Mouse (Mus musculus) brain, adult 2 months (tissue): ENCODE data around the gene Clgn.

Experiments used
- DNase-seq: peaks from one replicate; pipeline ENCODE4 v3.0.0; 2011; ENCODE audit warnings: low read depth, low spot score

Gene Clgn

GRCm38 (mm10) chr8:83389316-83390005, at the start of gene Clgn:
TSS of gene Clgn (plus strand) at chr8:83389867.
- DNase-seq: peak; percentile 86

DNA sequence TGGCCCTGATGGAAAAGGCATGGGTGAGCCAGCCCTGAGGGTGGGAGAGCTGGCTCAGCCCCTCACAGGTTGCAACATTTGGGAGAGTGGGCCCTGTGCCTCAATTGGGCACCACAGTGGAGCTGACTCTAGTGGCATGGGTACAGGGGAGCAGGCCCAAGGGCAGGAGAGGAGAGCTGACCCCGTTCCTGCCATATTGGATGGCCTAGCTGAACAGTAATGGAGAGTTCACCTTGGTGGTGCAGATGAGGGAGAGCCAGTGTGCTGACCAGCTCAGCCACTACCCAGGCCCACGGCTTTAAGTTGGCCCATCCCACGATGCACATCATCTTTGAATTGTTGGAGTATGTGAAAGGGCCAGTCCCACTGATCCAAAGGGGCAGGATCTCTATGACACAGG, 47.6 kb upstream of the Clgn start:
- no peak for DNase-seq

GRCm38 (mm10) chr8:83342693-83343092, 47.0 kb upstream of the Clgn start:
- peak; percentile 48 for DNase-seq

- no peak for DNase-seq
Measured at GRCm38 (mm10) chr8:83348263-83348662, 41.4 kb upstream of the Clgn start, which contains the start of gene Mgat4d. TSS of gene Mgat4d (plus strand) at chr8:83348471.

GRCm38 (mm10) chr8:83351315-83351714, 38.4 kb upstream of the Clgn start:
- DNase-seq: no peak

DNA sequence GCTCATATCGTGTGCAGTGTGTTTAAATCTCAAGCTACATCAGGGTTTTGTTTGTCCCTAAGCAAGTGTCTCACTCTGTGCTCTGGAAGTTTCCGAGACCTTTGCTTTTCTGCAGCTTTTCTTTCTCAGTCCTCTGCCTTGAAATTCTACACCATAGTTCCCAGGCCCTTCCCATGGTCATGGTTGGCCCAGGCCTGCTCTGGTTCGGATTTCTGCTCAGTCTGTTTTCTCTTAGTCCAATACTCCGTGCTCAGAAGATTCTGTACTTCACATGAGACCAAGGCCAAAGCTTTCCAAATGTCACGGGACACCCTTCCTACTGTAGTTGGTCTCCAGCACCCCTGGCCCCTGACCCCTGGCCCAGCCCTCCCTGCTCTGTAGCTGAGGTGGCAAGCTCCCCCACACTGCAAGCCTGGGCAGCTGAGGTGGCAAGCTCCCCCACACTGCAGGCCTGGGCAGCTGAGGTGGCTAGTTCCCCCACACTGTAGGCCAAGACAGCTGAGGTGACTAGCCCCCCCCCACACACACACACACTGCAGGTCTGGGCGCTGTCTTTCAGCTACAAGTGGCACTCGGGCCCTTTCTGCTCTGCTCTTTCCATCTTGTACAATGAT, 26.4 kb upstream of the Clgn start:
- no peak for DNase-seq

GRCm38 (mm10) chr8:83377231-83377630, 12.4 kb upstream of the Clgn start:
- DNase-seq: no peak

DNA sequence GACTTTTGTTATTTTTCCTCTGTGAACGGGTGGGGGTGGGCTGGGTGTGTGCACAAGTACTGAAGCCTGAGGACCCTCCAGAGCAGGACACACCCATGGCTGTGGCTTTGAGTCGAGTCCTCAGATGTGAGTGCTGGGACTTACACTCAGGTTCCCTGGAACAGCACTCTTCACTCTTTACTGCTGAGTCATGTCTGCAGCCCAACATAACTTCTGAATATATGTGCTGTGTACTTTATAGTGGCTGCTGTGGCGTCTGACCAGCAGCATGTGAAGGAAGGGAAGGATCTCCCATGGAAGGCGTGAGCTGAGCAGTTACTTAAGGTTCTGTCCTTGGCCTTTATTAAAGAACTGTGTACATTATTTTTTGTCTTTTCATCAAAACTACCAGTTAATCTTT, 9.5 kb upstream of the Clgn start:
- no peak for DNase-seq

DNA sequence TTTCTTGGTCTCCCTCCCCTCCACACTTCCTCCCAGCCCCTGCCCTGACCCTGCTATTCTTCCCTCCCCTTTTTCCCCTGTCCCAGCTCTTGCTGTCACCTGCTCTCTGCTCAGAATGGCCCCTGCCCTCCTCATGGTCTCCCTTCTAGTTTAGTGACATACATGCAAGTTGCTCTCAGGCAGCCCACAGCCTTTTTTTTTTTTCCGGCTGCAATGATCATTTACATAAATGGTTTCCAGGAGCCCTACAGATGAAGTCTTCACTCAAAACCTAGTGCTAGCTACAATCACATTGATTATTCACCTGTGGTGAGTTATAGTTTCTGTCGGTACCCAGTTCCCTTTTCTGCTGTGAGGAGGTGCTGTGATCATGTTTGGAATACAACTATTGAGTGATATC, 8.7 kb upstream of the Clgn start:
- DNase-seq: no peak

- no peak for DNase-seq
Measured at GRCm38 (mm10) chr8:83382850-83383249, 6.8 kb upstream of the Clgn start.

DNA sequence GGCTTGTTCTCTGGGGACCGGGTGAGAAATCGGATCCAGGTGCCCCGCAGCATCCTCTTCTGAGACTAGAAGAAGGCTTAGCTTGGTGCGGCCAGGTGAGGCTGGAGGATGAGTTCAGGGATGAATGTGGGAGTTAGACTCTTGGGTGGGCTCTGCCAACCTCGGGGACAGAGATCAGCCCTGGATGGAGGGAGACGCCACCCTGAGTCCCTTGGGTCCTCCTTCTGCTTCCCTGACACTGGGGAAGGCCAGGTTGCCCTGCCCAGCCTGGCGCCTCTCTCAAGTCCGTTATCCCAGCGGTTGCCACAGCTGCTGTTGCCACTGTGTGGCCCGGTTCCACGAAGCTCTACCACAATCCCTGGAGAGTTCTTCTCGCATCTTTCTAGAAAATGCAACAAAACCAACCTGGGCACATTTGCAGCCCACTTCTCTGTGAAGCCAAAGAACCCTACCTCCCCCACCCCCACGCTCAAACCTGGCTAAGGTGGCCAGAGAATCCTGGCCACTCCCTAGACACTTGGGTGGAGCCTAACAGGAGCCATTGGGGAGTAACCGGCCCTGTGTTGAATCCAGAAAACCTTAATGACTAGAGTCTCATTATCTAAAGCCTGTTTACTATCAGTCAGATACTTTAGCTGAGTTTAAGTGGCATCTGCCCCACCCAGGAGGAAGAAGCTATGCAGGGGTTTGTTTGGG, 487 bp downstream of the Clgn start:
- DNase-seq: no peak

GRCm38 (mm10) chr8:83392521-83392920, 2.9 kb downstream of the Clgn start:
- DNase-seq: no peak

GRCm38 (mm10) chr8:83394325-83394724, 4.7 kb downstream of the Clgn start:
- no peak for DNase-seq

DNA sequence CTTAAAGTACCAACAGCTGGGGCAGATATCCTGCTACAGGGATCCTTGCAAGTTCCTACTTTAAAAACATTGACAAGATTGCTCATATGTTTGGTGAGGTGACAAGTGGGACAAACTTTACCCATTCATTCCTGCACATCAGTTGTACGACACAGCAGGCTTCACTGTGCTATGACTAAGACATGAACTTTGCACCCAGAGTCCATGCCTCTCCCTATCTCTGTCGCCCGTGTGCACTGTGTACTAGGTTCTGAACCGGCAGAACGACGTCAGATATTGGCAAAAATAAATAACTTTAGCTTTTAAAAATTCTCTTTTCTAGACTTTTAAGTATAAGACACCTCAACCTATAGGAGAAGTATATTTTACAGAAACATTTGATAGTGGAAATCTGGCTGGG, 7.0 kb downstream of the Clgn start:
- DNase-seq: no peak

GRCm38 (mm10) chr8:83397726-83398125, 8.1 kb downstream of the Clgn start:
- DNase-seq: no peak

DNA sequence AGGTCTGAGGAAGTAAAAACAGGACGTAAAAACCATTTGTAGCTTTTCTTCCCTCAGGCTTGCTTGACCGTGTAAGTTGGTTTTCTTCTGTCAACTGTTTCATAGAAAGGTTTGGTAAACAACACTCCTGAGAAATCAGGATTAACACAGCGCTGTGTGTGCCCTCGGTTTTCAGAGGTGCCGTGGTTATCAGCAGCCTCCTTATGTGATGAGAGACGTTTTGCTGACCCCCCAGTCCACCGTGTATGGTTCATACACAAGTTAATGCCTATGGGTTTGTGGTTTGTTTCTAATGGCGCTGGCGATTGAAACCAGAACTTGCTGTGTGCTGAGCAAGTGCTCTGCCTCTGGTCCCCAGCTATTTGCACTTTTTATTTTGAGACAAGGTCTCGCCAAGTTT, 15.9 kb downstream of the Clgn start:
- no peak for DNase-seq

DNA sequence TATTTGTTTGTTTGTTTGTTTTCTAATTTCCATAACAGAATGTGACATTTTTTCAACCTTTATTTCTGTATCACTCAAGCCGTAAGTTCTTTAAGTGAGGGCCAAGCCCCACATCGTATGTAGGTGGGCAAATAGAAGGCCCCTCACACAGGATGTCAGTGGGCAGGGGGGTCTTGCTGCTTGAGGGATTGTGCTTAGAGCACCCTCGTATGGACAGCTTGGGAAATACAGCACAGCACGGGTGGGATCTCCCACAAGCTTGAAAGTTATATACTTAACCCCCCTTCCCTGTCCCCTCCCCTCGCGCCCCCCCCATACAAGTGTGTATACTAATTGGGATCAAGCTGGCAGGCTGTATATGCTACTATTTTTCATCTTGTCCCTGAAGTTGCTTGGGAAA, 17.2 kb downstream of the Clgn start:
- DNase-seq: no peak

GRCm38 (mm10) chr8:83408496-83408895, 18.8 kb downstream of the Clgn start:
- no peak for DNase-seq

DNA sequence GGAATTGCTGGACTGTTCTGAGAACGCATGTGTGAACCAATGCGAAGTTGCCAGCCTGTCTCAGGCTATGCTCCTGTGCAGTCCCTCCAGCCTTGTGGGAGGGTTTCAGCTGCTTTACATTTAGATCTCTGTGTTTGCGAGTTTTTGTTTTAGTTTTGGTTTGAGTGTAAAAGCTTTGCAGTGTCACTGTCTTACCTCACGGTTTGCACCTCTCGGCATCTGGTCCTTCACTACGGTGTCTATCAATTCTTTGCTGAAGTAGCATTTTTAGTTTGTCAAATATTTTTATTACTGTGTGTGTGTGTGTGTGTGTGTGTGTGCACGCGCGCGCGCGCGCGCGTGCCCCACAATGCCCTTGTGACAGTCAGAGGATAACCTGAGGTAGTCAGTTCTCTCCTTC, 27.2 kb downstream of the Clgn start:
- no peak for DNase-seq

DNA sequence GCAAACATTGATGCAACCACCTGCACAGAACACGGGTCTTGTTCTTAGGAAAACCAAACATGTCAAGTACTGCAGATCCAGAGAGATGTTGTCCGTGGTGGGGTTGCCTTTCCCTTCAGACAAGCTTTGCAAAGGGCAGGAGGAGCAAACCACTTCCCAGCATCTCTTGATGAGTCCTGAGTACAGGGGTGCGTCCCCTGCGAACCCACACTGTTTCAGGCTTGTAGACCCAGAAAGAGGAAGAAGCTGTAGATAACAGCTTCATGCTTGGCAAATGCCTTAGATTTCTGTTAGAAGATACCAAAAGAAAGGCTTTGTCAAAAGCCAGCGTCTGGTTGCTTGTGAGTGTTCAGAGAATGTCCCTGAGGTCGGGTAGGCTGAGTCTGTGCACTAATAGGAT, 28.3 kb downstream of the Clgn start:
- no peak for DNase-seq

DNA sequence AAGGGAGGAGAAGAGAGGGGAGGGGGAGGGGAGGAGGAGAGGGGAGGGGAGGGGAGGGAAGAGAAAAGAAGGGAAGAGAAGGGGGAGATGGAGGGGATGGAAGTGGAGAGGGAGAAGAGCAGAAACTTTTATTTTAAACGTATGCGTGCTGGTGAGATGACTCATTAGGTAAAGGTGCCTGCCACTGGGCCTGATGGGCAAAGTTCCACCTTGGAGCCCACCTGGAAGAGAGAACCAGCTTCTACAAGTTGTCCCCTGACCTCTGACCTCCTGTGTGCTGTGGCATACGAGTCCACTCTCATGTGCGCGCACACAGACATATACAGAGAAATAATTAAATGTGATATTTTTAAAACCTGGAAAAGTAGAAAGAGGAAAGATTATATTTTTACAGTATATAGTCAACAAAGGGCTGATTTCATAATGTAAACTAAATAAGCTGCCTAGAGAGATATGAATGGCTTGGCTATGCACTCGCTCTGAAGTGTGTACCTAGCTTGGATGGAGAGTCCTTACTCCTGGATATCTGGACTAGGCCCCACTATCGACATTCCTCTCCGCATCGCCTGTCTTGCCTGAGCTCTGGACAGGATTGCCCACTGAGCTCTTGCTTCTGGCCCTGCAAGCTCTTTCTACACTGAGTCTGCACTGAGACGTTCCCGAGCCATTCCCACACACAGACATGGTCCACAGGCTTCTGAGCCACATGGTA, 29.3 kb downstream of the Clgn start:
- no peak for DNase-seq

DNA sequence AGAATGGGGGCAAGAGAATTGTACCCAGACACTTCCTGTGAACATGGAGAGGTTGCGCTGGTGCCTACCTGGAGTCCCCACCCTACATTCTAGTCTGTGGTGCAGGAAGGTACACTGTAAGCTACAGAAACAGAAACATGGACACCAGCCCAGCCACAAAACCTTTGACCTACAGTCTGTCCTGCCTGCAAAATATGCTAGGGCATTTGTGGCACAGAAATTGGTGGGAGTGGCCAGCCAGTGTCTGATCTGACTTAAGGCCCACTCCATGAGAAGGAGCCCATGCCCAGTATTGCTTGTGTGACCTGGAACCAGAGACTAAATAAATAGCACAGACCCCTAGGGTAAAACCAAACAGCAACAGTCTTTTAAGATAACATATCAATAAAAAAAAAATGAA, 31.7 kb downstream of the Clgn start:
- no peak for DNase-seq
